Mouse (Mus musculus) heart, embryonic 13.5 days (tissue): ENCODE measurements at regions not wholly inside any gene's neighbourhood (a gene's known extent, or its start where the extent isn't known, plus 50 kb on each side); places are given as distances from the start of the nearest gene placed in this dataset.
A peak's percentile ranks its signal among the peaks of the same experiment; 100 is the strongest.

Source experiments
- ATAC-seq: fragments of 200-750 bp; cut with Nextera tagmentation; 2 replicates; pipeline ENCODE4 v1.8.0; 2017; ENCODE audit warnings: moderate TSS enrichment; ENCODE audit not compliant: insufficient number of reproducible peaks, low FRiP score, low TSS enrichment; ENCODE audit errors: extremely low read depth
- H3K27ac ChIP-seq: fragments of 300-500 bp; sonication (generic); replicated peaks from 2 replicates; pipeline ENCODE4 v1.5.1; 2015; ENCODE audit warnings: moderate library complexity, mild to moderate bottlenecking, inconsistent platforms
- H3K27me3 ChIP-seq: fragments of 300-500 bp; sonication (generic); replicated peaks from 2 replicates; pipeline ENCODE4 v1.6.1; 2015; ENCODE audit warnings: mild to moderate bottlenecking, inconsistent platforms
- H3K36me3 ChIP-seq: fragments of 300-500 bp; sonication (generic); 2 replicates; pipeline ENCODE4 v1.6.1; 2015; ENCODE audit warnings: mild to moderate bottlenecking, inconsistent platforms
- H3K4me1 ChIP-seq: fragments of 300-500 bp; sonication (generic); 2 replicates; pipeline ENCODE4 v1.6.1; 2015; ENCODE audit warnings: inconsistent platforms
- H3K4me2 ChIP-seq: fragments of 300-500 bp; sonication (generic); 2 replicates; pipeline ENCODE4 v1.6.1; 2015; ENCODE audit warnings: inconsistent platforms, mild to moderate bottlenecking, moderate library complexity
- H3K4me3 ChIP-seq: fragments of 300-500 bp; sonication (generic); 2 replicates; pipeline ENCODE4 v1.5.1; 2015; ENCODE audit warnings: moderate library complexity, mild to moderate bottlenecking, inconsistent platforms
- H3K9ac ChIP-seq: fragments of 300-500 bp; sonication (generic); 2 replicates; pipeline ENCODE4 v1.6.1; 2015; ENCODE audit warnings: inconsistent platforms, mild to moderate bottlenecking, moderate library complexity
- H3K9me3 ChIP-seq: fragments of 300-500 bp; sonication (generic); 2 replicates; pipeline ENCODE4 v1.6.1; 2016; ENCODE audit warnings: inconsistent platforms
- WGBS: fragments of 180-500 bp; shearing (Covaris S2); methylation state at CpG from one replicate; pipeline ENCODE4 v1.1.7; 2015; ENCODE audit warnings: mixed read lengths; 5-methylcytosine and 5-hydroxymethylcytosine counted together

GRCm38 (mm10) chr4:31553780-31554394 lies 410.0 kb upstream of the Map3k7 start:
- no peak overlapping the region for H3K4me2 ChIP-seq
- H3K27ac ChIP-seq, result no peak overlapping the region
- no peaks in the 10 kb centered on the region for H3K36me3 ChIP-seq
- H3K9ac ChIP-seq, result no peak overlapping the region
- ATAC-seq, result no peak
- H3K4me3 ChIP-seq, result no peak overlapping the region
- no peaks in the 10 kb centered on the region for H3K27me3 ChIP-seq
- H3K4me1 ChIP-seq, result peaks cover 4% of the 10 kb centered on the region; the same call in 1 of the 2 replicates
- no peaks in the 10 kb centered on the region for H3K9me3 ChIP-seq
- WGBS, result 83% methylated on average over 16 of the region's 16 CpGs

GRCm38 (mm10) chr4:31555077-31555476 lies 408.8 kb upstream of the Map3k7 start:
- 85% methylated on average over 1 of the region's 1 CpGs for WGBS
- no peak for ATAC-seq
- no peaks in the 10 kb centered on the region for H3K36me3 ChIP-seq

GRCm38 (mm10) chr4:31557261-31557660 lies 406.6 kb upstream of the Map3k7 start:
- Histone ChIP-seq H3K9me3 (no peaks in the 10 kb centered on the region), H3K9ac (no peak overlapping the region), H3K4me3 (no peak overlapping the region), H3K27ac (no peak overlapping the region), H3K4me2 (no peak overlapping the region), H3K36me3 (no peaks in the 10 kb centered on the region), H3K4me1 (peaks cover 21% of the 10 kb centered on the region), H3K27me3 (no peaks in the 10 kb centered on the region)
- ATAC-seq, result no peak
- WGBS, result 81% methylated on average over 7 of the region's 7 CpGs

More at GRCm38 (mm10) chr4:31555077-31555476, 408.8 kb upstream of the Map3k7 start:
- no peak overlapping the region for H3K27ac ChIP-seq
- H3K4me2 ChIP-seq, result no peak overlapping the region
- no peak overlapping the region for H3K9ac ChIP-seq
- H3K4me1 ChIP-seq, result peaks cover 12% of the 10 kb centered on the region
- no peaks in the 10 kb centered on the region for H3K9me3 ChIP-seq
- H3K4me3 ChIP-seq, result no peak overlapping the region
- no peaks in the 10 kb centered on the region for H3K27me3 ChIP-seq

- H3K36me3 ChIP-seq, result no peaks in the 10 kb centered on the region
- H3K4me2 ChIP-seq, result no peak overlapping the region
- no peaks in the 10 kb centered on the region for H3K27me3 ChIP-seq
- no peaks in the 10 kb centered on the region for H3K9me3 ChIP-seq
- H3K4me1 ChIP-seq, result peaks cover 24% of the 10 kb centered on the region
- 83% methylated on average over 4 of the region's 4 CpGs for WGBS
- ATAC-seq, result no peak
- no peak overlapping the region for H3K4me3 ChIP-seq
- no peak overlapping the region for H3K9ac ChIP-seq
- H3K27ac ChIP-seq, result peak overlapping the region; percentile 20
Measured at GRCm38 (mm10) chr4:31560305-31560704, 403.6 kb upstream of the Map3k7 start.

- Histone ChIP-seq H3K36me3 (no peaks in the 10 kb centered on the region), H3K4me1 (peaks cover 22% of the 10 kb centered on the region), H3K27me3 (no peaks in the 10 kb centered on the region), H3K9me3 (no peaks in the 10 kb centered on the region), H3K4me2 (peak overlapping the region; percentile 50), H3K4me3 (no peak overlapping the region), H3K27ac (peak overlapping the region; percentile 20), H3K9ac (no peak overlapping the region)
- no peak for ATAC-seq
- WGBS, result 68% methylated on average over 10 of the region's 10 CpGs
Measured at GRCm38 (mm10) chr4:31561183-31561582, 402.7 kb upstream of the Map3k7 start.

- Histone ChIP-seq H3K4me1 (peaks cover 25% of the 10 kb centered on the region), H3K27me3 (no peaks in the 10 kb centered on the region), H3K4me3 (peak overlapping the region; percentile 18; the same call in 1 of the 2 replicates), H3K36me3 (no peaks in the 10 kb centered on the region), H3K4me2 (peak overlapping the region; percentile 50), H3K27ac (peak overlapping the region; percentile 20; the same call in 1 of the 2 replicates), H3K9me3 (no peaks in the 10 kb centered on the region), H3K9ac (no peak overlapping the region)
- WGBS, result 11% methylated on average over 3 of the region's 3 CpGs
- no peak for ATAC-seq
Measured at GRCm38 (mm10) chr4:31561823-31562222, 402.1 kb upstream of the Map3k7 start.

- no peak overlapping the region for H3K4me2 ChIP-seq
- H3K27me3 ChIP-seq, result no peaks in the 10 kb centered on the region
- 31% methylated on average over 5 of the region's 5 CpGs for WGBS
- peaks cover 13% of the 10 kb centered on the region for H3K4me1 ChIP-seq
- no peak overlapping the region for H3K27ac ChIP-seq
- H3K9me3 ChIP-seq, result no peaks in the 10 kb centered on the region
- H3K36me3 ChIP-seq, result no peaks in the 10 kb centered on the region
- no peak overlapping the region; the same call in 1 of the 2 replicates for H3K9ac ChIP-seq
- no peak for ATAC-seq
- no peak overlapping the region for H3K4me3 ChIP-seq
Measured at GRCm38 (mm10) chr4:31566158-31566557, 397.7 kb upstream of the Map3k7 start.

GRCm38 (mm10) chr4:31566834-31567233 lies 397.1 kb upstream of the Map3k7 start:
- Histone ChIP-seq H3K27me3 (no peaks in the 10 kb centered on the region), H3K36me3 (no peaks in the 10 kb centered on the region), H3K9me3 (no peaks in the 10 kb centered on the region), H3K4me1 (peaks cover 7% of the 10 kb centered on the region; the same call in 1 of the 2 replicates), H3K9ac (no peak overlapping the region), H3K27ac (no peak overlapping the region), H3K4me3 (no peak overlapping the region), H3K4me2 (no peak overlapping the region)
- WGBS, result 75% methylated on average over 3 of the region's 3 CpGs
- no peak for ATAC-seq

- Histone ChIP-seq H3K9me3 (no peaks in the 10 kb centered on the region), H3K4me3 (no peak overlapping the region), H3K4me2 (no peak overlapping the region), H3K36me3 (no peaks in the 10 kb centered on the region), H3K27me3 (no peaks in the 10 kb centered on the region), H3K4me1 (peaks cover 5% of the 10 kb centered on the region; the same call in 1 of the 2 replicates), H3K27ac (no peak overlapping the region), H3K9ac (no peak overlapping the region)
- 62% methylated on average over 1 of the region's 1 CpGs for WGBS
- no peak for ATAC-seq
Measured at GRCm38 (mm10) chr4:31569687-31570086, 394.2 kb upstream of the Map3k7 start.

- H3K27ac ChIP-seq, result peak overlapping the region; percentile 76
- no peaks in the 10 kb centered on the region for H3K27me3 ChIP-seq
- H3K4me2 ChIP-seq, result peak overlapping the region; percentile 16; the same call in 1 of the 2 replicates
- H3K4me1 ChIP-seq, result peaks cover 20% of the 10 kb centered on the region
- no peak overlapping the region for H3K4me3 ChIP-seq
- ATAC-seq, result peak; percentile 37; the same call in 1 of the 2 replicates
- H3K9me3 ChIP-seq, result no peaks in the 10 kb centered on the region
- H3K36me3 ChIP-seq, result no peaks in the 10 kb centered on the region
- 9% methylated on average over 4 of the region's 4 CpGs for WGBS
- no peak overlapping the region for H3K9ac ChIP-seq
Measured at GRCm38 (mm10) chr4:31576982-31577579, 386.8 kb upstream of the Map3k7 start.

GRCm38 (mm10) chr4:31583495-31583894 lies 380.4 kb upstream of the Map3k7 start:
- 63% methylated on average over 2 of the region's 2 CpGs for WGBS
- Histone ChIP-seq H3K27me3 (no peaks in the 10 kb centered on the region), H3K9me3 (no peaks in the 10 kb centered on the region), H3K4me3 (no peak overlapping the region), H3K4me1 (no peaks in the 10 kb centered on the region), H3K27ac (no peak overlapping the region), H3K36me3 (no peaks in the 10 kb centered on the region), H3K4me2 (no peak overlapping the region), H3K9ac (no peak overlapping the region)
- no peak for ATAC-seq

GRCm38 (mm10) chr4:31584171-31584570 lies 379.7 kb upstream of the Map3k7 start:
- no peak overlapping the region for H3K9ac ChIP-seq
- WGBS, result 78% methylated on average over 3 of the region's 3 CpGs
- H3K36me3 ChIP-seq, result no peaks in the 10 kb centered on the region
- no peaks in the 10 kb centered on the region for H3K27me3 ChIP-seq
- H3K9me3 ChIP-seq, result no peaks in the 10 kb centered on the region
- no peak overlapping the region for H3K4me2 ChIP-seq
- no peaks in the 10 kb centered on the region for H3K4me1 ChIP-seq
- H3K27ac ChIP-seq, result no peak overlapping the region
- no peak for ATAC-seq
- no peak overlapping the region for H3K4me3 ChIP-seq
